Mouse (Mus musculus) intestine, embryonic 14.5 days (tissue): ENCODE measurements around the gene Sprr1a. TPM values are rescaled to one million over a fixed set of nuclear protein-coding genes. Genes with fewer than 3 reads are reported as not detected.
"Not testable (repeated sequence)": the region's sequence is repeated elsewhere in the genome, so short reads cannot be mapped to it uniquely, and the experiment has no call there.

Experiments
- ATAC-seq: fragments of 200-750 bp; cut with Nextera tagmentation; replicated peaks from 2 replicates; pipeline ENCODE4 v1.8.0; 2017; ENCODE audit warnings: low read depth, moderate number of reproducible peaks, moderate TSS enrichment, moderate library complexity; ENCODE audit not compliant: low FRiP score, low TSS enrichment
- DNase-seq: peaks from one replicate; pipeline ENCODE4 v3.0.0-alpha.2; 2018; ENCODE audit warnings: low spot score
- H3K27ac ChIP-seq: fragments of 300-500 bp; sonication (generic); 2 replicates; pipeline ENCODE4 v1.5.1; 2014; ENCODE audit warnings: low read depth, mild to moderate bottlenecking, control low read depth
- H3K27me3 ChIP-seq: fragments of 300-500 bp; sonication (generic); replicated peaks from 2 replicates; pipeline ENCODE4 v1.6.1; 2014; ENCODE audit warnings: low read length, control low read depth; ENCODE audit not compliant: control insufficient read depth, insufficient read depth
- H3K36me3 ChIP-seq: fragments of 300-500 bp; sonication (generic); 2 replicates; pipeline ENCODE4 v1.6.1; 2014; ENCODE audit warnings: low read length, control low read depth; ENCODE audit not compliant: control insufficient read depth, insufficient read depth
- H3K4me1 ChIP-seq: fragments of 300-500 bp; sonication (generic); replicated peaks from 2 replicates; pipeline ENCODE4 v1.6.1; 2014; ENCODE audit warnings: low read length, control low read depth, mixed read lengths; ENCODE audit not compliant: control insufficient read depth, insufficient read depth
- H3K4me2 ChIP-seq: fragments of 300-500 bp; sonication (generic); 2 replicates; pipeline ENCODE4 v1.6.1; 2014; ENCODE audit warnings: low read length
- H3K4me3 ChIP-seq: fragments of 300-500 bp; sonication (generic); 2 replicates; pipeline ENCODE4 v1.5.1; 2014; ENCODE audit warnings: low read depth, low read length, control low read depth, mixed read lengths
- H3K9ac ChIP-seq: fragments of 300-500 bp; sonication (generic); 2 replicates; pipeline ENCODE4 v1.6.1; 2014; ENCODE audit warnings: mild to moderate bottlenecking, low read length
- H3K9me3 ChIP-seq: fragments of 300-500 bp; sonication (generic); 2 replicates; pipeline ENCODE4 v1.6.1; 2016; ENCODE audit warnings: low read length, control low read depth; ENCODE audit not compliant: control insufficient read depth
- WGBS: fragments of 180-500 bp; shearing (Covaris S2); extraction: QIAGEN DNeasy Blood & Tissue Kit; methylation state at CpG from one replicate; pipeline ENCODE4 v1.1.7; 2014; 5-methylcytosine and 5-hydroxymethylcytosine counted together
- polyA plus RNA-seq: library from polyadenylated mRNA; unstranded; fragments of >200 nt; fragmentation: Nextera tagmentation; extraction: Ambion mirVana; gene quantifications from 2 replicates; pipeline ENCODE4 v1.2.1, GENCODE M21; 2014

Sprr1a gene
- 1.0 and 1.5 TPM in 2 replicates for polyA plus RNA-seq

- Histone ChIP-seq H3K9ac (no peak within 1 kb of the TSS), H3K4me2 (no peak within 1 kb of the TSS), H3K27ac (no peak within 1 kb of the TSS), H3K4me3 (no peak within 1 kb of the TSS), H3K9me3 (no peaks in the 10 kb centered on the region), H3K36me3 (no peaks in the 10 kb centered on the region), H3K27me3 (no peaks in the 10 kb centered on the region), H3K4me1 (no peaks in the 10 kb centered on the region)
- ATAC-seq, result peak; percentile 85
- no peak for DNase-seq
Observed at GRCm38 (mm10) chr3:92485863-92486262, at the start of gene Sprr1a. Sprr1a (minus strand) TSS chr3:92485895.

GRCm38 (mm10) chr3:92534411-92534810 is 48.7 kb upstream of the Sprr1a start, which contains the start of gene 2310046K23Rik:
2310046K23Rik (minus strand) TSS chr3:92534511.
- 88% methylated on average over 3 of the region's 3 CpGs for WGBS
- no peak for ATAC-seq
- Histone ChIP-seq H3K4me1 (no peaks in the 10 kb centered on the region), H3K9ac (no peak within 1 kb of the TSS), H3K27me3 (no peaks in the 10 kb centered on the region), H3K27ac (no peak within 1 kb of the TSS), H3K9me3 (no peaks in the 10 kb centered on the region), H3K36me3 (no peaks in the 10 kb centered on the region), H3K4me3 (no peak within 1 kb of the TSS), H3K4me2 (no peak within 1 kb of the TSS)
- DNase-seq, result no peak

GRCm38 (mm10) chr3:92512325-92512724 is 26.6 kb upstream of the Sprr1a start:
- Histone ChIP-seq H3K4me2 (no peak overlapping the region), H3K9me3 (no peaks in the 10 kb centered on the region), H3K4me3 (no peak overlapping the region), H3K4me1 (no peaks in the 10 kb centered on the region), H3K36me3 (no peaks in the 10 kb centered on the region), H3K27me3 (no peaks in the 10 kb centered on the region), H3K27ac (no peak overlapping the region), H3K9ac (no peak overlapping the region)
- no peak for ATAC-seq
- no peak for DNase-seq

GRCm38 (mm10) chr3:92510786-92511185 is 25.1 kb upstream of the Sprr1a start:
- no peaks in the 10 kb centered on the region for H3K9me3 ChIP-seq
- no peak overlapping the region for H3K4me2 ChIP-seq
- H3K36me3 ChIP-seq, result no peaks in the 10 kb centered on the region
- H3K4me3 ChIP-seq, result no peak overlapping the region
- H3K9ac ChIP-seq, result no peak overlapping the region
- no peak for DNase-seq
- H3K27ac ChIP-seq, result no peak overlapping the region
- no peak for ATAC-seq
- H3K4me1 ChIP-seq, result no peaks in the 10 kb centered on the region
- H3K27me3 ChIP-seq, result no peaks in the 10 kb centered on the region

GRCm38 (mm10) chr3:92508185-92508584 is 22.5 kb upstream of the Sprr1a start:
- ATAC-seq, result no peak
- 59% methylated on average over 1 of the region's 1 CpGs for WGBS
- H3K4me2 ChIP-seq, result no peak overlapping the region

GRCm38 (mm10) chr3:92503528-92503927 is 17.8 kb upstream of the Sprr1a start:
- Histone ChIP-seq H3K27me3 (no peaks in the 10 kb centered on the region), H3K9ac (no peak overlapping the region), H3K9me3 (no peaks in the 10 kb centered on the region), H3K36me3 (no peaks in the 10 kb centered on the region), H3K4me2 (no peak overlapping the region), H3K4me1 (no peaks in the 10 kb centered on the region), H3K27ac (no peak overlapping the region), H3K4me3 (no peak overlapping the region)
- DNase-seq (no peak), ATAC-seq (no peak)

More at GRCm38 (mm10) chr3:92508185-92508584, 22.5 kb upstream of the Sprr1a start:
- no peaks in the 10 kb centered on the region for H3K27me3 ChIP-seq
- H3K27ac ChIP-seq, result no peak overlapping the region
- H3K9me3 ChIP-seq, result no peaks in the 10 kb centered on the region
- H3K9ac ChIP-seq, result no peak overlapping the region
- no peak overlapping the region for H3K4me3 ChIP-seq
- H3K36me3 ChIP-seq, result no peaks in the 10 kb centered on the region
- DNase-seq, result no peak
- H3K4me1 ChIP-seq, result no peaks in the 10 kb centered on the region

GRCm38 (mm10) chr3:92500393-92500792 is 14.7 kb upstream of the Sprr1a start, which contains the start of gene Sprr4:
Sprr4 (minus strand) TSS chr3:92500493.
- ATAC-seq (no peak), DNase-seq (no peak)
- H3K9ac ChIP-seq, result no peak within 1 kb of the TSS
- H3K4me2 ChIP-seq, result no peak within 1 kb of the TSS
- H3K36me3 ChIP-seq, result no peaks in the 10 kb centered on the region
- no peak within 1 kb of the TSS for H3K4me3 ChIP-seq
- H3K27me3 ChIP-seq, result no peaks in the 10 kb centered on the region
- no peaks in the 10 kb centered on the region for H3K4me1 ChIP-seq
- H3K27ac ChIP-seq, result no peak within 1 kb of the TSS
- no peaks in the 10 kb centered on the region for H3K9me3 ChIP-seq
- 85% methylated on average over 1 of the region's 1 CpGs for WGBS

GRCm38 (mm10) chr3:92490262-92490661 is 4.6 kb upstream of the Sprr1a start:
- not testable (repeated sequence) for ATAC-seq

GRCm38 (mm10) chr3:92486307-92486706 is 612 bp upstream of the Sprr1a start:
- peak; percentile 84; the same call in 1 of the 2 replicates for ATAC-seq
- 27% methylated on average over 1 of the region's 1 CpGs for WGBS

More at GRCm38 (mm10) chr3:92490262-92490661, 4.6 kb upstream of the Sprr1a start:
- H3K4me3 ChIP-seq, H3K9ac ChIP-seq, H3K4me1 ChIP-seq, H3K4me2 ChIP-seq, H3K27ac ChIP-seq, H3K27me3 ChIP-seq, H3K36me3 ChIP-seq, DNase-seq, H3K9me3 ChIP-seq: not testable (repeated sequence)

More at GRCm38 (mm10) chr3:92486307-92486706, 612 bp upstream of the Sprr1a start:
- H3K27me3 ChIP-seq, result no peaks in the 10 kb centered on the region
- no peaks in the 10 kb centered on the region for H3K9me3 ChIP-seq
- H3K4me2 ChIP-seq, result no peak overlapping the region
- H3K4me1 ChIP-seq, result no peaks in the 10 kb centered on the region
- no peak overlapping the region for H3K9ac ChIP-seq
- no peaks in the 10 kb centered on the region for H3K36me3 ChIP-seq
- H3K4me3 ChIP-seq, result no peak overlapping the region
- H3K27ac ChIP-seq, result no peak overlapping the region
- no peak for DNase-seq
